Mouse (Mus musculus): Measurements from ENCODE around the gene Hnf4a. TPM values are rescaled to one million over a fixed set of nuclear protein-coding genes. Genes with fewer than 3 reads are reported as not detected.

Gene Hnf4a
- polyA plus RNA-seq, 1 experiment, result 0.22 TPM

- no peaks in the 10 kb centered on the region for H3K4me1 ChIP-seq (ENCODE audit: control insufficient read depth, insufficient read depth, insufficient read length)
- no peak for DNase-seq (ENCODE audit: low read depth in 1 of 2, low spot score in 2 of 2)
- no peak for TF ChIP-seq POLR2A (IDR thresholded peaks at IDR 0.05; ENCODE audit: low read depth, low read length)
- no peak for TF ChIP-seq CTCF (IDR thresholded peaks at IDR 0.05; ENCODE audit: extremely low read depth, insufficient read depth, insufficient read length, insufficient replicate concordance)
- no peak overlapping the region for H3K4me3 ChIP-seq (ENCODE audit: extremely low read depth, insufficient read depth, insufficient read length)
- WGBS, result 79% methylated on average over 10 of the region's 10 CpGs
- no peak overlapping the region for H3K27ac ChIP-seq (ENCODE audit: insufficient read depth, low read length)
- H3K27me3 ChIP-seq (ENCODE audit: control insufficient read depth, insufficient read depth, low read length), result no peaks in the 10 kb centered on the region
- H3K36me3 ChIP-seq (ENCODE audit: control insufficient read depth, insufficient read depth, low read length), result no peaks in the 10 kb centered on the region
Observed at GRCm38 (mm10) chr2:163463251-163463769, 43.3 kb upstream of the Hnf4a start.

- Histone ChIP-seq H3K4me1 (ENCODE audit: control insufficient read depth, insufficient read depth, insufficient read length) (no peaks in the 10 kb centered on the region), H3K27me3 (ENCODE audit: control insufficient read depth, insufficient read depth, low read length) (no peaks in the 10 kb centered on the region), H3K27ac (ENCODE audit: insufficient read depth, low read length) (no peak overlapping the region), H3K36me3 (ENCODE audit: control insufficient read depth, insufficient read depth, low read length) (peaks cover 2% of the 10 kb centered on the region), H3K4me3 (ENCODE audit: extremely low read depth, insufficient read depth, insufficient read length) (no peak overlapping the region)
- no peak for DNase-seq (ENCODE audit: low read depth in 1 of 2, low spot score in 2 of 2)
- no peak for TF ChIP-seq CTCF (IDR thresholded peaks at IDR 0.05; ENCODE audit: extremely low read depth, insufficient read depth, insufficient read length, insufficient replicate concordance)
- TF ChIP-seq POLR2A (IDR thresholded peaks at IDR 0.05; ENCODE audit: low read depth, low read length), result no peak
- WGBS, result 81% methylated on average over 4 of the region's 4 CpGs
Observed at GRCm38 (mm10) chr2:163463998-163464397, 42.6 kb upstream of the Hnf4a start.

GRCm38 (mm10) chr2:163464562-163464961 is 42.0 kb upstream of the Hnf4a start:
- no peak for DNase-seq (ENCODE audit: low read depth in 1 of 2, low spot score in 2 of 2)

GRCm38 (mm10) chr2:163466771-163467170 is 39.8 kb upstream of the Hnf4a start:
- TF ChIP-seq POLR2A (IDR thresholded peaks at IDR 0.05; ENCODE audit: low read depth, low read length) (no peak), CTCF (IDR thresholded peaks at IDR 0.05; ENCODE audit: extremely low read depth, insufficient read depth, insufficient read length, insufficient replicate concordance) (no peak)
- no peak for DNase-seq (ENCODE audit: low read depth in 1 of 2, low spot score in 2 of 2)
- peaks cover 4% of the 10 kb centered on the region for H3K36me3 ChIP-seq (ENCODE audit: control insufficient read depth, insufficient read depth, low read length)
- H3K27me3 ChIP-seq (ENCODE audit: control insufficient read depth, insufficient read depth, low read length), result no peaks in the 10 kb centered on the region
- H3K27ac ChIP-seq (ENCODE audit: insufficient read depth, low read length), result no peak overlapping the region
- WGBS, result 80% methylated on average over 8 of the region's 8 CpGs
- peaks cover 7% of the 10 kb centered on the region; the same call in 1 of the 2 replicates for H3K4me1 ChIP-seq (ENCODE audit: control insufficient read depth, insufficient read depth, insufficient read length)
- H3K4me3 ChIP-seq (ENCODE audit: extremely low read depth, insufficient read depth, insufficient read length), result no peak overlapping the region

More at GRCm38 (mm10) chr2:163464562-163464961, 42.0 kb upstream of the Hnf4a start:
- no peak overlapping the region for H3K4me3 ChIP-seq (ENCODE audit: extremely low read depth, insufficient read depth, insufficient read length)
- no peaks in the 10 kb centered on the region for H3K27me3 ChIP-seq (ENCODE audit: control insufficient read depth, insufficient read depth, low read length)
- peaks cover 4% of the 10 kb centered on the region for H3K36me3 ChIP-seq (ENCODE audit: control insufficient read depth, insufficient read depth, low read length)
- 82% methylated on average over 6 of the region's 6 CpGs for WGBS
- no peak for TF ChIP-seq POLR2A (IDR thresholded peaks at IDR 0.05; ENCODE audit: low read depth, low read length)
- no peak for TF ChIP-seq CTCF (IDR thresholded peaks at IDR 0.05; ENCODE audit: extremely low read depth, insufficient read depth, insufficient read length, insufficient replicate concordance)
- no peak overlapping the region for H3K27ac ChIP-seq (ENCODE audit: insufficient read depth, low read length)
- H3K4me1 ChIP-seq (ENCODE audit: control insufficient read depth, insufficient read depth, insufficient read length), result no peaks in the 10 kb centered on the region

GRCm38 (mm10) chr2:163467585-163467984 is 39.0 kb upstream of the Hnf4a start:
- no peak overlapping the region for H3K27ac ChIP-seq (ENCODE audit: insufficient read depth, low read length)
- 96% methylated on average over 6 of the region's 6 CpGs for WGBS
- no peak for DNase-seq (ENCODE audit: low read depth in 1 of 2, low spot score in 2 of 2)
- no peak for TF ChIP-seq POLR2A (IDR thresholded peaks at IDR 0.05; ENCODE audit: low read depth, low read length)
- TF ChIP-seq CTCF (IDR thresholded peaks at IDR 0.05; ENCODE audit: extremely low read depth, insufficient read depth, insufficient read length, insufficient replicate concordance), result no peak
- no peak overlapping the region for H3K4me3 ChIP-seq (ENCODE audit: extremely low read depth, insufficient read depth, insufficient read length)
- H3K27me3 ChIP-seq (ENCODE audit: control insufficient read depth, insufficient read depth, low read length), result no peaks in the 10 kb centered on the region
- peaks cover 9% of the 10 kb centered on the region for H3K4me1 ChIP-seq (ENCODE audit: control insufficient read depth, insufficient read depth, insufficient read length)
- peaks cover 4% of the 10 kb centered on the region for H3K36me3 ChIP-seq (ENCODE audit: control insufficient read depth, insufficient read depth, low read length)

GRCm38 (mm10) chr2:163468866-163469265 is 37.7 kb upstream of the Hnf4a start:
- H3K4me1 ChIP-seq (ENCODE audit: control insufficient read depth, insufficient read depth, insufficient read length), result peaks cover 9% of the 10 kb centered on the region
- TF ChIP-seq POLR2A (IDR thresholded peaks at IDR 0.05; ENCODE audit: low read depth, low read length), result no peak
- TF ChIP-seq CTCF (IDR thresholded peaks at IDR 0.05; ENCODE audit: extremely low read depth, insufficient read depth, insufficient read length, insufficient replicate concordance), result no peak
- H3K4me3 ChIP-seq (ENCODE audit: extremely low read depth, insufficient read depth, insufficient read length), result no peak overlapping the region
- WGBS, result 91% methylated on average over 6 of the region's 6 CpGs
- H3K36me3 ChIP-seq (ENCODE audit: control insufficient read depth, insufficient read depth, low read length), result peaks cover 4% of the 10 kb centered on the region
- no peak overlapping the region for H3K27ac ChIP-seq (ENCODE audit: insufficient read depth, low read length)
- H3K27me3 ChIP-seq (ENCODE audit: control insufficient read depth, insufficient read depth, low read length), result no peaks in the 10 kb centered on the region
- DNase-seq (ENCODE audit: low read depth in 1 of 2, low spot score in 2 of 2), result no peak

- Histone ChIP-seq H3K36me3 (ENCODE audit: control insufficient read depth, insufficient read depth, low read length) (peaks cover 4% of the 10 kb centered on the region), H3K27me3 (ENCODE audit: control insufficient read depth, insufficient read depth, low read length) (no peaks in the 10 kb centered on the region), H3K4me3 (ENCODE audit: extremely low read depth, insufficient read depth, insufficient read length) (no peak overlapping the region), H3K4me1 (ENCODE audit: control insufficient read depth, insufficient read depth, insufficient read length) (peaks cover 9% of the 10 kb centered on the region), H3K27ac (ENCODE audit: insufficient read depth, low read length) (no peak overlapping the region)
- DNase-seq (ENCODE audit: low read depth in 1 of 2, low spot score in 2 of 2), result no peak
- TF ChIP-seq POLR2A (IDR thresholded peaks at IDR 0.05; ENCODE audit: low read depth, low read length), result no peak
- no peak for TF ChIP-seq CTCF (IDR thresholded peaks at IDR 0.05; ENCODE audit: extremely low read depth, insufficient read depth, insufficient read length, insufficient replicate concordance)
- 94% methylated on average over 15 of the region's 15 CpGs for WGBS
Observed at GRCm38 (mm10) chr2:163469711-163470110, 36.9 kb upstream of the Hnf4a start.
